Mouse (Mus musculus) activated CD4-positive, CD25-positive, alpha-beta regulatory T cell (primary cell): ENCODE results near the gene Gm21943. TPM values are rescaled to one million over a fixed set of nuclear protein-coding genes. Genes with fewer than 3 reads are reported as not detected.

Source experiments
- polyA plus RNA-seq, 2 experiments: library from polyadenylated mRNA; unstranded; fragments of 100-300 nt; shearing (Covaris generic); gene quantifications; one replicate each; pipeline ENCODE4 v1.2.1; 2017

The Gm21943 gene
- not detected for polyA plus RNA-seq

DNA sequence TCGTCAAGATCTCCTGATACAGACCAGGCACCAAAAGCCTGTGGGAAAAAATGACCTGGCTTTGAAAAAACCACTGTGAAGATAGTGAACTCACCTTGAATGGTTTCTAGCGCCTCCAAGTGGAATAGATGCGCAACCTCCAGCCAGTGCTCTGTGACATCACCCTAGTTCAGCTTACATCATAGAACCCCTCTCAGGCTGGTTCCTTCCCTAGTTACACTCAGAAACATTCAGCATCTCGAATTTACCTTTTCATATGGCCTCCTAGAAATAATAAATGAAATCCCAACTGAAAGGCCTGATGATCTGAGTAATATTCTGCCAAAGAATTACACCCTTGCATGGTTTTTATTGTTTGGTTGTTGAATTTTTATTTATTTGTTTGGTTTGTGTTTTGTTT lies at the start of gene Gm21943:
Gene Gm21943 (minus strand): TSS at position 101 of the 400 bp plus-strand sequence.

Other genes with a start within 250 kb of the Gm21943 start
- not detected for gene Gm28961, start 172.0 kb upstream of the Gm21943 start, polyA plus RNA-seq